Mouse (Mus musculus): ENCODE data around the gene Elp5.
"Not testable (repeated sequence)": the region's sequence is repeated elsewhere in the genome, so short reads cannot be mapped to it uniquely, and the experiment has no call there.

Gene Elp5

GRCm38 (mm10) chr11:69961841-69962240 is 20.5 kb downstream of the Elp5 start:
- in situ Hi-C loops (cut with MboI, MseI), result no loop called here

DNA sequence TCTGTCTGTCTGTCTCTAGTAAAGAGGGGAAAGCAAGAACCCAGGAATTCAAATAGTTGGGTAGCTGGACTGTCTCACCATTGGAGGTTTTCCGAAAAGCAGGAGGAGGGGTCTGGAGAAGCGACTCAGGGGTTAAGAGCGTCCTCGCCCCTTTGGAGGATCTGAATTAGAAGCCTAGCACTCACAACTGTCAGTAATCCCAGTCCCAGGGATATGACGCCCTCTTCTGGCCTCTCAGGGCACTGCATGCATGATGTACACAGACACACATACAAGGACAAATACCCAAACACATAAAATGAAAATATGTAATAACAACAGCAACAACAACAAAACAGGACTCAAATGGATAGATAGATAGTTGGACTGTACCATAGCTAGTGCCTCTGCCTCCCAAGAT is 21.7 kb downstream of the Elp5 start:
- in situ Hi-C loops (cut with MboI, MseI), result no loop called here

GRCm38 (mm10) chr11:69956218-69956617 is 26.1 kb downstream of the Elp5 start:
- in situ Hi-C loops (cut with MboI, MseI), result no loop called here

DNA sequence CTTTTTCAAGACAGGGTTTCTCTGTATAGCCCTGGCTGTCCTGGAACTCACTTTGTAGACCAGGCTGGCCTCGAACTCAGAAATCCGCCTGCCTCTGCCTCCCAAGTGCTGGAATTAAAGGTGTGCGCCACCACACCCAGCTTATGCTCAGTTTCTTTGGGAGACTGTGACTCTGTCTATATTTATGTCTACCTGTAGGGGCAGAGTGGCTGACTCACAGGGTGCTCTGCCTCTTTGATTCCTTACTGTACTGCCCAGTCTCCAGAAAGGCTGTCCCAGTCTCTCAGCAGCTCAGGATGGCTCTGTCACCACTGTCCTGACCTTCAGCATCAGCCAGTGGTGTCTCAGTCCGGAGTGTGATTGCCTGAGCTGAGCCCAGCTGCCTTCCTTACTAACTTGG is 26.7 kb downstream of the Elp5 start:
- in situ Hi-C loops (cut with MboI, MseI), result not testable (repeated sequence)

DNA sequence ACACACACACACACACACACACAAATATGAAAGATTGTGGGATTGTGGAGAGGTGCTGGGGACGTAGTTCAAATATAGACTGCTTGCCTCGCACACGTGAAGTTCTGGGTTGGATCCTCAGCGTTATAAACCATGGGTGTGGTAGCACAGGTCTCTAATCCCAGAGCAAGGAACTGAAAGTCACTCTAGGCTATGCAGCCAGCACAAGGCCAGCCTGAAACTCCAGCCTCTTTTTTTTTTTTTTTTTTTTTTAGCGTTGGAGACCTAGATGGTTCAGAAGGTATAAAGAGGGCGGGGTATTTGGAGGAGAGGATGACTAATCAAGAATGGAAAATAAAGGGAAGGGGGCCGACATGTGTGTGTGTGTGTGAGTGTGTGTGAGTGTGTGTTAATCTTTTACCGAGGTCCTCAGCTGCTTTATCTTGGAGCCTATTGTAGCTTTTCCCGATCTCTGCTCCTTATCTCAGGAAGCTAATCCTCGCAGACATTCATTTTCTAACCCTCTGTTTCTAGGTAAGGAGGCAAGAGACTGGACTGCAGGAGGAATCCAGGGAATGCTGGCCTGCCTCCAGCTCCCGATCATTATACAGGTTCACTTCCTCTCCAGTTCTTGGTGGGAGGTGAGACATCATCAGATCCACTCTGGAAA is 28.9 kb downstream of the Elp5 start:
- in situ Hi-C loops (cut with MboI, MseI), result no loop called here

DNA sequence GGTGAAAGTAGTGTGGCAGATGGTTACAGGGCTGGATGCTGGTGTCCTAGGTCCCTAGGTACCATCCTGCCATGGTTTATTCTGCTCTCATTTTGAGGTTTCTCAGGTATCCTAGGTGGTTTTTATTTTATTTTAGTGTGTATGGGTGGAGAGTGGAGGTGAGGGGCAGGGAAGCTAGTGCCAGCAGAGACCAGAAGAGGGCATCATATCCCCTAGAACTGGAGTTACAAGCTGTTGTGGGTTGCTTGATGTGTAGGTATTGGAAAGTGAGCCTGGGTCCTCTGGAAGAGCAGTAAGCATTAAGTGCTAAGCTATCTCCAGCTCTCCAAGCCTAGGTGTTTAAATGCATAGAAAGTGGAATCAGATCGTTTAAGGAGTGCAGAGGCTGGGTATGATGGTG is 30.0 kb downstream of the Elp5 start:
- in situ Hi-C loops (cut with MboI, MseI), result no loop called here

GRCm38 (mm10) chr11:69950807-69951459 is 31.4 kb downstream of the Elp5 start:
- in situ Hi-C loops (cut with MboI, MseI), result no loop called here

DNA sequence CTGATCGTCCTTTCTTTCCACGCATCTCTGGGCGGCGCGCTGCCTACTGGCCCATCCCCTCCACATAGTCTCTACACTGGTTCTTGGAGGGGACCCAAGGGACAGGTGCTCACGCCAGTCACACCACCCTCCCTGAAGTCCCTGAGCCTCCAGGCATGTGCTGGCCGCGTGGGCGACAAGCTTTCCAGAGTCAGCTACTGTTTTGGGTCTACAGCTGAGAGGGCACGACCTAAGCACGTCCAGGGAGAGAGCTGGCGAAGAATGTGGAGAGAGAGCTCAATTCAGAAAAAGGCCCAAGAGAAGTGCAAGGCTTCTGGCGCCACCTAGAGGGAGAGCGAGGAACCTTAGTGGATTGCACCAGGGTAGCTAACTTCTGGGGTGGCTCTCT is 33.6 kb downstream of the Elp5 start:
- in situ Hi-C loops (cut with MboI, MseI), result no loop called here

DNA sequence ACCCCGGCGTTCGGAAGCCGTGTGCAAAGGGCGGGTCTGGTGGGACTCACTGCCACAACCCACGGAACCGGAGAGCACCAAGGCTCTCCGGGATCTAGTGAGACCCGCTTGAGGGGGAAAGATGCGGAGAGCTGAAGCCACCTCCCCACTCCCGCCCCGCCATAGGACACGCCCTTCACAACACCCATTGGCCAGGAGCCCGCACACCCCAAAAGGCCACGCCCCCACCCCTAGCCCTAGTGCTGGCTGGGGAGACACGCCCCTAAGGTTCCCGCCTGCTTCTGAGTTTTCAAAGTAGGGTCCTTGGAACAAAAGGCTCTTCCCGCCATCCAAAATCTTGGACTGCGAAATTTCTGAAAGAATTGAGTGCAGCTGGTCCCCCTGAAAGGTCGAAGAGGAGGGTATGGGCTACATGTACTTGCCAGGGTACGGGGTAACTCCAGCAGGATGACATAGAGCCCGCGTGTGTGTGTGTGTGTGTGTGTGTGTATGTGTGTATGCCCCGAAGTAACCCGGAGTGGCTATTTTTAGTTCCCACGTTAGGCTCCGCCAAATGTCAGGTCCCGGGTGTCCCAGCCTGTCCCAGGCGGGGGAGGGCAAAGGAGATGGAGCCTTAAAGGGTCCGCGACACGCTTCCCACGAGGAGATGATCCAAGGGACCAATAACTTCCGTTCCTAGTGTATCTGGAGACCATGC is 34.1 kb downstream of the Elp5 start, which contains the start of gene Slc2a4:
Gene Slc2a4, minus strand, starts transcription at position 123 of the 697 bp plus-strand sequence.
- in situ Hi-C loops (cut with MboI, MseI), result no loop called here

GRCm38 (mm10) chr11:69947337-69948065 is 34.8 kb downstream of the Elp5 start:
- in situ Hi-C loops (cut with MboI, MseI), result no loop called here

DNA sequence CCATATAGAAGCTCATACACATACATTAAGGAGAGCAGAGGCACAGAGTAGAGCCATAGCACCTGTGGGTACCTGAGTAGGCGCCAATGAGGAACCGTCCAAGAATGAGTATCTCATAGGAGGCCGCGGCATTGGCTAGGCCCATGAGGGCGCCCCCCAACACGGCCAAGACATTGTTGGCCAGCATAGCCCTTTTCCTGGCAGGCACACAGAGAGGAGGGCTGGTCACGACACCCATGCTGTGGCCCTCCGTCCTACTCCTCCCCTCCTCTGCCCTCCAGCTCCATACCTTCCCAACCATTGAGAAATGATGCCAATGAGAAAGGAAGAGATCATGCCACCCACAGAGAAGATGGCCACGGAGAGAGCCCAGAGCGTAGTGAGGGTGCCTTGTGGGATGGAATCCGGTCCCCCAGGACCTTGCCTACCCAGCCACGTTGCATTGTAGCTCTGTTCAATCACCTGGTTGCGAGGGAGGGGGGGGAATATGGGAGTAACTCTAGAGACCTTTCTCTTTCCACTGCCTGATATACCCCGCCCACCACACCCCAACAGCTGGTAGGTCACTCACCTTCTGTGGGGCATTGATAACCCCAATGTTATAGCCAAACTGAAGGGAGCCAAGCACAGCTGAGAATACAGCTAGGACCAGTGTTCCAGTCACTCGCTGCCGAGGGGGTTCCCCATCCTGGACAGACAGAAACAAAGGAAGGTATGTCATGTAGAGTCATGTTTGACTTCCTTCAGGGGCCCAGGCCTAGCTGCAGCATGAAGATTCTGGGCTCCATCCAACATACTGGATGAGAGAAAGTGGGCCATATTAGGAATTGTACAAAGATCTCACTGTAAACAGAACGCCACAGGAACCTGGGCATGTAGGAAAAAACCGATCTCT is 36.1 kb downstream of the Elp5 start:
- in situ Hi-C loops (cut with MboI, MseI), result no loop called here

DNA sequence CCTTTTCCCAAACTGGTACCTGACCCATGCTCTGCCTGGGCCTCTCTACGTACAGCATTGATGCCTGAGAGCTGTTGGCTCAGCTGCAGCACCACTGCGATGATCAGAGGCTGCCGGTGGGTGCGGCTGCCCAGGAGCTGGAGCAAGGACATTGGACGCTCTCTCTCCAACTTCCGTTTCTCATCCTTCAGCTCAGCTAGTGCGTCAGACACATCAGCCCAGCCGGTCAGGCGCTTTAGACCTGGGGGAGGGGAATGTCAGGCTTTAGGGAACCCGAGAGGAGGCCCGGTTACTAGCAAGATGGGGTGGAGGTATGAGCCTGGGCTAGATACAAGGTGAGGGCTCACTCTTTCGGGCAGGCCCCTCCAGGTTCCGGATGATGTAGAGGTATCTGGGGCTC is 37.1 kb downstream of the Elp5 start:
- in situ Hi-C loops (cut with MboI, MseI), result no loop called here

DNA sequence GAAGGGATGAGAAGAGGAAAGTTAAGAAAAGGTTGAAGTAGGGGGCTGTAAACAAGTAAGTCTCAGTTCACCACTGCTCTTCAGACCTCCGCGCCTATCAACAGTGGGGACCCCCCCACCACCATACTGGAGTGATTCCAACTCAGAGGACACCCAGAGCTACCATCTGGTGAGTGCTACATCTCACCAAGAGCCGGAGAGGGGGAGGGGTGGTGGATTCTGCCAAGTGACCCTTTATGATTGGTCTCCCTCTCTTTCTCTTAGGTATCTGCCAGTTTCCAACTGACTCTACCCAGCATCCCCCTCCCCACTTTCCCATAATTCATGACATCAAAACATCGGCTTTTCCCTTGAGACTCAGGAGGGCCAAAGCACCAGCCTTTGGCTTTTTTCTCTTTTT is 41.4 kb downstream of the Elp5 start:
- in situ Hi-C loops (cut with MboI, MseI), result no loop called here

GRCm38 (mm10) chr11:69939731-69940130 is 42.6 kb downstream of the Elp5 start:
- in situ Hi-C loops (cut with MboI, MseI), result no loop called here

GRCm38 (mm10) chr11:69939181-69939580 is 43.1 kb downstream of the Elp5 start:
- in situ Hi-C loops (cut with MboI, MseI), result no loop called here

DNA sequence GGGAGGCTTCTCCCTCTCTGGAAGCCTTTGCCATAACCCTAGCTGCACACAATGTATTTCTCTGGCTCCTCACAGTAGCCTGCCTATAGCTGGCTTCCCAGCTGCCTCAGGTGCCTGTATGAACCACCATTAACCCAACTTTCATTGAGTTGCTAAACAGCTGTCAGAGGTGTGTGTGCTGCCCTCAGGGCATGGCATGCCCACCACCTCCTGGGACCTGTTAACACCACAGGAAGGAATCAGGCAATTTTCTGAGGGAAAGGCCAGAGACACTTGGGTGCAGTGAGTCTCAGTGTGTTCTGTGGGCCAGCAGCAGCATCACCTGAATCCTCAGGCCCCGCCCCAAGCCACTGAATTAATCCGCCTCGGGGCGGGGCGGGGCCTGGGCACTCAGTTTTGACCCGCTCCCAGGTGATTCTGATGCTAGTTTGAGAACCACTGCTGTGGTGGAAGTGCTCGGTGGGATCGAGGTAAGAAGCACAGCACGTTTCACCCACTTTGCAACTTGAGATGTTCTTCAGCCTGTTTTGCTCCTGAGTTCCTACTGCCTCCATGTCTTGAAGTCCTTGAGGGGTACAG is 43.8 kb downstream of the Elp5 start:
- in situ Hi-C loops (cut with MboI, MseI), result no loop called here

GRCm38 (mm10) chr11:69937834-69938233 is 44.5 kb downstream of the Elp5 start:
- in situ Hi-C loops (cut with MboI, MseI), result no loop called here

DNA sequence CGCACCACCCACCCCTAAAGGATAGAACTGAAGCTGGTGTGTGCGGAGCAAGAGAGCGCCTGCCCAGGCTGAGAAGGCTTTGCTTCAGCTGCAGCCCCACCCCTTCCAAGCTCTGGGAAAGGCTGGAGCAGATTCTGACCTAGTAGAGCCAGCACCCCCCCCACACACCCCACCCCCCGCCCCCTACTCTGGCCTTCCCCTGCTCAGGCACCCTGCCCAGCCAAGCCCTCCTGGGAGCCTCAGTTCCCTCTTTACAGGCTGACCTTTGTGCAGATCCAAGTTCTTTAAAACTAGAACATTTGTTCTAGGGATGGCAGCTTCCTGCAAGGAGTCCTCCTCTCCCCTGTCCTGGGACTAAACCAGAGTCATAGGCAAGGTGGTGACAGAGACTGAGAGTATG is 44.9 kb downstream of the Elp5 start:
- in situ Hi-C loops (cut with MboI, MseI), result no loop called here

- in situ Hi-C loops (cut with MboI, MseI), result no loop called here
Observed at GRCm38 (mm10) chr11:69936714-69937347, 45.5 kb downstream of the Elp5 start.

DNA sequence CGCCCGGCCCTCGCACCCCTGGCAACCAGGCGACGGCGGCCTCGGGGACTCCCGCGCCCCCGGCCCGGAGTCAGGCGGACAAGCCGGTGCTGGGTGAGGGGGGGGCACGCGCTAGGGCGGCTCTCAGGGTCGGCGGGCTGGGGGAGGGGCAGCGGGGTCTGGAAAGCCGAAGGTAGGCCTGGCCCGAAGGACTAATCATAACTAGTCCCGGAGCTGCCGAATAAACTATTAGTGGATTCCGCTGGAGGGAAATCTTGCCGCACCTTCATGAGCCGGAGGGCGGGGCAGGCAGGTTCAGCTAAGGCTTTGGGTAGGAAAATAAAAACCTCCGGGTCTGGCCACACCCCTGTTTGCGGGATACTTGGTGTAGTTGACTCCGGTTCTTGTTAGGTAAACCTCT is 46.2 kb downstream of the Elp5 start:
- in situ Hi-C loops (cut with MboI, MseI), result no loop called here
